Mouse (Mus musculus) liver, embryonic 15.5 days (tissue): ENCODE results near the gene Trim67. TPM values are rescaled to one million over a fixed set of nuclear protein-coding genes. Genes with fewer than 3 reads are reported as not detected.

Source experiments
- ATAC-seq: fragments of 200-750 bp; cut with Nextera tagmentation; 2 replicates; pipeline ENCODE4 v1.8.0; 2017; ENCODE audit warnings: moderate number of reproducible peaks, mild to moderate bottlenecking, moderate library complexity; ENCODE audit not compliant: insufficient read depth
- H3K27ac ChIP-seq: fragments of 300-500 bp; sonication (generic); replicated peaks from 2 replicates; pipeline ENCODE4 v1.5.1; 2015; ENCODE audit warnings: mild to moderate bottlenecking, inconsistent platforms
- H3K27me3 ChIP-seq: fragments of 300-500 bp; sonication (generic); 2 replicates; pipeline ENCODE4 v1.6.1; 2015; ENCODE audit warnings: mild to moderate bottlenecking, inconsistent platforms
- H3K36me3 ChIP-seq: fragments of 300-500 bp; sonication (generic); replicated peaks from 2 replicates; pipeline ENCODE4 v1.6.1; 2015; ENCODE audit warnings: moderate library complexity, mild to moderate bottlenecking, inconsistent platforms
- H3K4me1 ChIP-seq: fragments of 300-500 bp; sonication (generic); replicated peaks from 2 replicates; pipeline ENCODE4 v1.6.1; 2015; ENCODE audit warnings: inconsistent platforms
- H3K4me2 ChIP-seq: fragments of 300-500 bp; sonication (generic); 2 replicates; pipeline ENCODE4 v1.6.1; 2015; ENCODE audit warnings: moderate library complexity, mild to moderate bottlenecking, inconsistent platforms
- H3K4me3 ChIP-seq: fragments of 300-500 bp; sonication (generic); replicated peaks from 2 replicates; pipeline ENCODE4 v1.5.1; 2015; ENCODE audit warnings: mild to moderate bottlenecking, inconsistent platforms
- H3K9ac ChIP-seq: fragments of 300-500 bp; sonication (generic); 2 replicates; pipeline ENCODE4 v1.6.1; 2015; ENCODE audit warnings: moderate library complexity, mild to moderate bottlenecking, inconsistent platforms
- H3K9me3 ChIP-seq: fragments of 300-500 bp; sonication (generic); replicated peaks from 2 replicates; pipeline ENCODE4 v1.6.1; 2016; ENCODE audit warnings: inconsistent platforms
- WGBS: fragments of 180-500 bp; shearing (Covaris S2); methylation state at CpG from one replicate; pipeline ENCODE4 v1.1.7; 2015; ENCODE audit warnings: mixed read lengths; ENCODE audit not compliant: insufficient replicate concordance; 5-methylcytosine and 5-hydroxymethylcytosine counted together
- polyA plus RNA-seq: library from polyadenylated mRNA; unstranded; fragments of >200 nt; fragmentation: Nextera tagmentation; extraction: Ambion mirVana; gene quantifications from 2 replicates; pipeline ENCODE4 v1.2.1, GENCODE M21; 2015

Gene Trim67
- polyA plus RNA-seq, 1 experiment from 2014 or later: 0.01 TPM

DNA sequence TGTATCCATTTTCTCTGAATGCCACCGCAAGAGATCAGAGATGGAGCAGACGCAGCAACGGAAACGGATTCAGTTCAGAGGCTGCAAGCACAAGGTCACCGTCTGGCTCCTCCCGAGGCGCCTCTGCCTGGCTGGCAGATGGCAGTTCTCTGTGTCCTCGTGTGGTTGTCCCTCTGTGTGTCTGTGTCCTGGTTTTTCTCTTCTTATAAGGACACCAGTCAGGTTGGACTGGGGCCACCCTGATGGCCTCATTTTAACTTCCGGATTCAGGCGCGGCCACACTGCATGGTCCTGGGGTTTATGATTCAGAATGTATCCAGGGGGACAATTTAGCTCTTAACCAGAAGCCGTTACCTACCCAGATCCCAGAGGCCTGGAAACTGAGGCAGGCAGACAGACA, 23.0 kb downstream of the Trim67 start:
- H3K27ac ChIP-seq: no peak overlapping the region
- no peak overlapping the region for H3K4me3 ChIP-seq
- WGBS: 75% methylated on average over 12 of the region's 12 CpGs
- H3K27me3 ChIP-seq: no peaks in the 10 kb centered on the region
- H3K9me3 ChIP-seq: no peaks in the 10 kb centered on the region
- H3K4me2 ChIP-seq: no peak overlapping the region
- no peaks in the 10 kb centered on the region for H3K36me3 ChIP-seq
- no peak overlapping the region for H3K9ac ChIP-seq
- no peaks in the 10 kb centered on the region for H3K4me1 ChIP-seq
- ATAC-seq: no peak

DNA sequence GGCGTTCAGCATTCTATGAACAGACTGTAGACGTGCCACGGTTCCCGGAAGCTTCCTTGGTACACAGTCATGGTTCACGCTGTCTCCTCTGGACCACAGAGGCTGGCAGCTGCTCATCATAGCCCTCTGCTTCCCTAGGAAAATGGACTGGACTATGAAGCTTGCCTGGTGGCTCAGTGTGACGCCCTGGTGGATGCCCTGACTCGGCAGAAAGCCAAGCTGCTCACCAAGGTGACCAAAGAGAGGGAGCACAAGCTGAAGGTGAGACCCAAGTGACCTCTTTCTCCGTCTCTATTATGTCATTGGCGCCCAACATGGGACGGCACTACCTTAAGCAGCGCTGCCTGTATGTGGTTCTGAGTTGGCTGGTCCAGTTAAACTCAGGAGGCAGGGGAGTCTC, 24.0 kb downstream of the Trim67 start:
- Histone ChIP-seq H3K4me2 (no peak overlapping the region), H3K9me3 (no peaks in the 10 kb centered on the region), H3K36me3 (no peaks in the 10 kb centered on the region), H3K4me1 (no peaks in the 10 kb centered on the region), H3K27me3 (no peaks in the 10 kb centered on the region), H3K9ac (no peak overlapping the region), H3K4me3 (no peak overlapping the region), H3K27ac (no peak overlapping the region)
- WGBS: 70% methylated on average over 11 of the region's 11 CpGs
- no peak for ATAC-seq

DNA sequence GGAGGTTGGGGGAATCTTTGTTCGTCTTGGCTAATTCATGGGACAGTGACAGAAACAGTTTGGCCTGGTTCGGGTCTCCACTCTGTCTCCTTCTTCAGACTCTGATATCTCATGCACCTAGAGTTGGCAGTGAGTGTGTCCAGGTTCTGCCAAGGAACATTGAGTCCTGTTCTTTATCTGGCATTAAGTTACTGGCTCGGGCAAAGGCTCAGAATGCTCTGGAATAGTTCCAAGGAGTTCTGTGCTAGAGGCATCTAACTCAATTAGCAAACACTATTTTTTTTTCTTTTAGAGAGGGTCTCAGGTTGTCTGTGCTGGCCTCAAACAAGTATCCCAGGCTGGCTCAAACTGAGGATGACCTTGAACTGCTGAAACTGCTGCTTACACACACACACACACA, 24.5 kb downstream of the Trim67 start:
- no peak overlapping the region for H3K4me2 ChIP-seq
- no peaks in the 10 kb centered on the region for H3K36me3 ChIP-seq
- WGBS: 67% methylated on average over 3 of the region's 3 CpGs
- no peaks in the 10 kb centered on the region for H3K27me3 ChIP-seq
- H3K9me3 ChIP-seq: no peaks in the 10 kb centered on the region
- no peaks in the 10 kb centered on the region for H3K4me1 ChIP-seq
- no peak overlapping the region for H3K4me3 ChIP-seq
- no peak overlapping the region for H3K9ac ChIP-seq
- no peak overlapping the region for H3K27ac ChIP-seq
- no peak for ATAC-seq

DNA sequence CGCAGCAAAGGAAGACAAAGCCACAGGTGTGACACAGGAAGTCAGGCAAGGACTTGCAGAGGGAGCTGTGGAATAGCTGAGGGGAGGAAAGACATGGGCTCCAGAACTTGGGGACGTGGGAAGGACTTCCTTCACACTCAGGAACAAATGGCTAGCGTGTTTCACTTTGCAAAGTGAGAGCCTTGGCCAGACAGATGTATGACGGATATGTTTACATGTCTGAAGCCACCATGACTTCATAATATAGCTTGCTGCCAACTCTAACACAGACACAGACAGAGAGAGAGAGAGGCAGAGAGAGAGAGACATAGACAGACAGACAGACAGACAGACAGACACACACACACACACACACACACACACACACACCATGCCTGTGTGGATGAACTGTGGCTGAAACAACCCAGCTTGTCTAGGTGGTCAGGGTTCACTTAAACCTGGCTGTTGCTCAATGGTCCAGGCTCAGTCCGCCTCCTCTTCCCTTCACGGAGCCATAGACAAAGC, 26.8 kb downstream of the Trim67 start:
- ATAC-seq: peak; percentile 37; the same call in 1 of the 2 replicates
- WGBS: 51% methylated on average over 6 of the region's 6 CpGs

DNA sequence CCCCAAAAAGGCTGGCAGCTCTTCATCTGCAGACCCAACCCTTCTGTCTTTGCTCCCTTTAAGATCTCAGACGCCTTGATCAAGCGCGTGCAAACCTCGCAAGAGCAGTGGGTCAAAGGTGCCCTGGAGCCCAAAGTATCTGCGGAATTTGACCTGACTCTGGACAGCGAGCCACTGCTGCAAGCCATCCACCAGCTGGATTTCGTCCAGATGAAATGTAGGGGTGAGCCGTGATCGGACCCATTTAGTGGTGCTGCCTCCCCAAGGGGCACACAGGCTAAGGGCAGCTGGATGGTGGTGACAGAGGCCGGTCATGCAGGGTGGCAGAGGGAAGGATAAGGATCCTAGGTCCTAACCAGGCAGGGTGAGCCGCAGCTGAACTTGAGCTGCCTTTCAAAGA, 27.2 kb downstream of the Trim67 start:
- peak; percentile 34; the same call in 1 of the 2 replicates for ATAC-seq
- no peak overlapping the region; the same call in 1 of the 2 replicates for H3K4me2 ChIP-seq
- no peak overlapping the region for H3K4me3 ChIP-seq

More for the DNA sequence above, 26.8 kb downstream of the Trim67 start:
- no peak overlapping the region for H3K27ac ChIP-seq
- no peak overlapping the region; the same call in 1 of the 2 replicates for H3K4me2 ChIP-seq
- no peaks in the 10 kb centered on the region for H3K27me3 ChIP-seq
- H3K4me3 ChIP-seq: no peak overlapping the region
- H3K4me1 ChIP-seq: no peaks in the 10 kb centered on the region
- H3K9ac ChIP-seq: no peak overlapping the region
- H3K9me3 ChIP-seq: no peaks in the 10 kb centered on the region
- no peaks in the 10 kb centered on the region for H3K36me3 ChIP-seq

DNA sequence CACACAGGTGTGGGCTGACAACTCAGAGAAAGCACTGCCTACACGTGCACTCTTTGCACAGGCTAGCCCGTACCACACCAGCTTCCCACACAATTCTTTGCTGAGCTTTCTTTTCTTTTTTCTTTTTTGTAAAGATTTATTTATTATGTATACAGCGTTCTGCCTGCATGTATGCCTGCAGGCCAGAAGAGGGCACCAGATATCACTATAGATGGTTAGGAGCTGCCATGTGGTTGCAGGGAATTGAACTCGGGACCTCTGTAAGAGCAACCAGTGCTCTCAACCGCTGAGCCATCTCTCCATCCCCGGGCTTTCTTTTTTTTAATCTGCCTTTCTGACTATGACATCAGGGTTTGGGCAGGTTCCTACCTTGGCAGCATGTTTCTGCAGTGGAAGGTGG, 30.6 kb downstream of the Trim67 start:
- H3K4me2 ChIP-seq: no peak overlapping the region
- no peak for ATAC-seq
- peaks cover 5% of the 10 kb centered on the region; the same call in 1 of the 2 replicates for H3K4me1 ChIP-seq
- no peak overlapping the region for H3K9ac ChIP-seq
- 65% methylated on average over 6 of the region's 6 CpGs for WGBS
- no peaks in the 10 kb centered on the region for H3K9me3 ChIP-seq
- H3K27me3 ChIP-seq: no peaks in the 10 kb centered on the region
- no peaks in the 10 kb centered on the region for H3K36me3 ChIP-seq
- no peak overlapping the region for H3K27ac ChIP-seq
- H3K4me3 ChIP-seq: no peak overlapping the region

More for the DNA sequence above, 27.2 kb downstream of the Trim67 start:
- WGBS: 62% methylated on average over 11 of the region's 11 CpGs
- Histone ChIP-seq H3K27me3 (no peaks in the 10 kb centered on the region), H3K27ac (no peak overlapping the region), H3K9me3 (no peaks in the 10 kb centered on the region), H3K9ac (no peak overlapping the region), H3K36me3 (no peaks in the 10 kb centered on the region), H3K4me1 (no peaks in the 10 kb centered on the region)

DNA sequence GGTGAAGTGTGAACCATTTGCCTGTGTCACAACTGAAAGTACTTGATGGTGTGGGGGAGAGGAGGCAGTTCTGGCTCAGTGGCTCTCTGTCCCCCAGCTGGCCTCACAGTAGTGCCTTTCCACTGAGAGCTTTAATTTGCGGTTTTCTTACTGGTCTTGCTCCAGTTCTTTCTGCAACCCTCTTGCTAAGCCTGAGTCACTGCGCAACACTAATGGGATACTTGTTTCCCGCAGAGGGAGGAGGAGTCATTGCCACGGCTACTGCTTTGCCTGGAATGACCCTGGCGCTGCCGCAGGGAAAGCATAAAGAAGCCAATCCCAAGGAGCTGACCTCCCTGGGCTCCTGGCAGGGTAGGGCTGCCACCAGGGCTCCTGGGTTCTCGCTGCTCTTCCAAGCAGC, 33.8 kb downstream of the Trim67 start:
- H3K27me3 ChIP-seq: 0 out of 2 replicates have a peak, but pooled peaks cover 3% of the 10 kb centered on the region
- peaks cover 9% of the 10 kb centered on the region for H3K4me1 ChIP-seq
- H3K36me3 ChIP-seq: no peaks in the 10 kb centered on the region
- 27% methylated on average over 7 of the region's 7 CpGs for WGBS
- no peak overlapping the region for H3K9ac ChIP-seq
- no peak for ATAC-seq
- no peak overlapping the region for H3K27ac ChIP-seq
- H3K4me3 ChIP-seq: no peak overlapping the region
- no peaks in the 10 kb centered on the region for H3K9me3 ChIP-seq
- no peak overlapping the region for H3K4me2 ChIP-seq

DNA sequence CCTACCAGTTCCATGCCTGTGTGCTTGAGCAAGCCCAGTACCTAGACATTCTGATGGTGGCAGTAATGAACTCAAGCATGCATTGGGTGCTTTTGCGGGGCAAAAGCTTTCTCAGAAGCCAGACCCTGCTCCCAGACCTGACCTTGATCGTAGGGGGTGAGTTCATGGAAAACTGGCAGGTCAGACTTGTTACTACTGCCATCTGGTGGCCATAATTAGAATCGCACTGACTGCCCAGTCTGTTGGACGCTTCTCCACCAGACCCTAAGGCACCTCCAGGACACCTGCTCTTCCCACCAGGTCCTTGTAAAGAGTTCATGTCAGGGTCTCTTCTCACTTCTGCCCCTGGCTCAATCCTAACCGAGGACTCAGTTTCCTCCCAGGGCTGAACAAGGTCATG, 34.5 kb downstream of the Trim67 start:
- no peak overlapping the region for H3K4me2 ChIP-seq
- ATAC-seq: no peak
- H3K36me3 ChIP-seq: no peaks in the 10 kb centered on the region
- H3K27me3 ChIP-seq: 0 out of 2 replicates have a peak, but pooled peaks cover 3% of the 10 kb centered on the region
- H3K9me3 ChIP-seq: no peaks in the 10 kb centered on the region
- no peak overlapping the region for H3K27ac ChIP-seq
- WGBS: 3% methylated on average over 5 of the region's 5 CpGs
- H3K4me3 ChIP-seq: no peak overlapping the region
- peaks cover 9% of the 10 kb centered on the region for H3K4me1 ChIP-seq
- no peak overlapping the region for H3K9ac ChIP-seq

DNA sequence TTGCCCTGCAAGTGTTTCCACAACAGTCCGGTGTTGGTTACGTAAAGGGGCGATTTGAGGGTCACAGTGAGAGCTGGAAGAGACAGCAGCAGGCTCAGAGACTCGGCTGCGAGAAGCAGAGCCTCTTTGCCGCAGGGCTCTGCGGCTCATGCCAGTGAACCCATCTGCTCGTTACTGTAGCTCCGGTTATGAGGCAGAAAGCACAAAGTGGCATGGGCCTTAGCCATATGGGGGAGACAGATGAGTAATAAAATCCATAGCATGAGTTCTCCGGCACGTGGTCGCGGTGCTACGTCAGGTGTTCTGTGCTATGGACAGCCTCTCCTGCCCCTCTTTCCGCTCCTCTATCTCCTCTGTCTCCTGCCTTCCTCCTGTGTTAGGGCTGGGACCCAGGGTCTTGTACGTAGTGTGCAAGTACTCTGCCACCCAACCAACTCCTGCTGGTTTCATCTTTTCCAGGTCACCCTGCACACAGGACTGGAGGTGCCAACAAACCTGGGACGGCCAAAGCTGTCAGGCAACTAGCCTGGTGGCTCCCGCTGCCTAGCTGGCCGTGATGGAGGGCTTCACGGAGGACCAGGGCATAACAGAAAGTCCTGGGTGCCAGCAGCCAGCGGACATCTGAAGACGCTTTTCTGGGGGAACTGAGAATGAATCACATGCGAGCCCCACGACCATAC, 35.8 kb downstream of the Trim67 start:
- Histone ChIP-seq H3K9me3 (no peaks in the 10 kb centered on the region), H3K27me3 (0 out of 2 replicates have a peak, but pooled peaks cover 3% of the 10 kb centered on the region), H3K4me1 (peaks cover 9% of the 10 kb centered on the region), H3K9ac (no peak overlapping the region), H3K27ac (no peak overlapping the region), H3K36me3 (no peaks in the 10 kb centered on the region), H3K4me3 (no peak overlapping the region), H3K4me2 (no peak overlapping the region)
- WGBS: 69% methylated on average over 24 of the region's 24 CpGs
- ATAC-seq: no peak

DNA sequence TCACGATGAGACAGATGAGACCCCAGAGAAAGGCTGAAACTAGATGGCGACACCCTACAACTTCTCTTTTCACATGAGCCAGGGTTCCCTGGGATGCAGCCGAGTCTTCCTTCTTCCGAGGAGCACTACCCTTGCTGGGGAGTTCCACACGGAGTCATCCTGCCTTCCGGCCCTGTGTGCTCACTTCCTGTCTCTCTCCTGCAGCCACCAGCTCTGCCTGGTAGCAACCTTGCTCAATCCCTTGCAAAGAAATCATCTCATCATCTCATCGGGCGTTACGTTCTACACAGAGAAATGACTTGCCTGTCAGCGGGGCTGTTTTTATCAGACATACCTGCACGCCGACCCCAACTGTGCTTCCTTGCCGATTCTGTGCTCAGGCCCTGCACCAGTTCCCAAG, 37.2 kb downstream of the Trim67 start:
- Histone ChIP-seq H3K27me3 (0 out of 2 replicates have a peak, but pooled peaks cover 3% of the 10 kb centered on the region), H3K4me2 (no peak overlapping the region)
- no peak for ATAC-seq

DNA sequence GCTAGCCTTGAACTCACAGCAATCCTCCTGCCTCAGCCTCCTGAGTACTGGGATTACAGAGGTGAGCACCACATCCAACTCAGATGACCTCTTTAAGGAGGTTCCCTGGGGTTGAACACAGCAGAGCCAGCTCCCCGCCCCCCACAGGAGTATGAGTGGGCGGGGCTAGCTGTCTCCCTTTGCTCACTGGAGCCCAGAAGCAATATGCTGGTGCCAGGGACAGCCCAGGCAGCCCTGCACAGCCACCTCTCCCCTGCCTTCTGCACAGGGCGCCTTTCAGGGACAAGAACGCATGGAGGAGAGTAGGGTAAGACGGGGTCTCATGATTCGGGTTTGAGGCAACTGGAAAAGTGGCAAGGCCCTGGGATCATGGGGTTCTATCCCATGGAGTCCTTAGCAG, 38.6 kb downstream of the Trim67 start:
- Histone ChIP-seq H3K27ac (no peak overlapping the region), H3K9ac (no peak overlapping the region), H3K9me3 (no peaks in the 10 kb centered on the region), H3K4me3 (no peak overlapping the region), H3K27me3 (0 out of 2 replicates have a peak, but pooled peaks cover 3% of the 10 kb centered on the region), H3K4me1 (peaks cover 9% of the 10 kb centered on the region), H3K4me2 (no peak overlapping the region), H3K36me3 (no peaks in the 10 kb centered on the region)
- ATAC-seq: no peak
- 67% methylated on average over 6 of the region's 6 CpGs for WGBS

More for the DNA sequence above, 37.2 kb downstream of the Trim67 start:
- Histone ChIP-seq H3K4me1 (peaks cover 9% of the 10 kb centered on the region), H3K36me3 (no peaks in the 10 kb centered on the region), H3K9me3 (no peaks in the 10 kb centered on the region), H3K9ac (no peak overlapping the region), H3K27ac (no peak overlapping the region), H3K4me3 (no peak overlapping the region)
- WGBS: 49% methylated on average over 13 of the region's 13 CpGs
